Mouse (Mus musculus): ENCODE data around the gene Serpina6.

DNA sequence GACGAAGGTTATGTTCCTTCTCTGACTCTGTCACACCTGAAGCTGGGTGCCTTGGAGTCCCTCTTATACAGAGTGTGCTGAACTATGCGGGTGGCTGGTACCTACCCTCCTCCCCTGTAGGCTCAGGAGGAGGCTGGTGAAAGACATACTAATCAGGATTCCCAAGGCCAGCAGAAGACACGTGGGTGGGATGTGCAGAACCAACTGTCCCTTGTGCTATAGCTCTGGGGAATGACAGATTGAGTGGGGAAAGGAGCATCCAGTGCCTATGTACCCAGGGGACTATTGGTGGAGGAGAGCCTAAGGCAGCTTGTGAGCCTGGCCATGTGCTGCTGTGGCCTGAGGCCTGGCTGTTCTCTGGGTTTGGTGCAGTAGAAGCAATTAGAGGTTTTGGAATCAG, 29.0 kb upstream of the Serpina6 start:
- TF ChIP-seq CTCF (IDR thresholded peaks at IDR 0.05; ENCODE audit: low read depth) (no peak), EP300 (IDR thresholded peaks at IDR 0.05; ENCODE audit: low read depth) (no peak)

Data from liver, embryonic 14.5 days (tissue).